Mouse (Mus musculus) MEL (cell line): Measurements from ENCODE around the gene Oaz2. TPM values are rescaled to one million over a fixed set of nuclear protein-coding genes. Genes with fewer than 3 reads are reported as not detected.

Source experiments
- DNase-seq: peaks from one replicate; pipeline ENCODE4 v3.0.0; 2011; ENCODE audit warnings: low read depth, low spot score
- H3K27ac ChIP-seq: 2 replicates; pipeline ENCODE4 v1.5.1; 2012; ENCODE audit warnings: low read depth, mild to moderate bottlenecking, control low read depth, low read length, moderate library complexity; ENCODE audit not compliant: control insufficient read depth
- H3K27me3 ChIP-seq, 2 experiments: fragments of 150-350 bp in 1 of 2; sonication (generic) in 1 of 2; 2 replicates each; pipeline ENCODE4 v1.6.1; 2012; ENCODE audit warnings: low read length in 2 of 2, mild to moderate bottlenecking in 2 of 2, improper control_type of control experiment in 1 of 2, moderate library complexity in 1 of 2; ENCODE audit not compliant: insufficient read depth in 2 of 2, control insufficient read depth in 1 of 2
- H3K36me3 ChIP-seq, 2 experiments: 2 replicates each; pipeline ENCODE4 v1.6.1; 2012 to 2014; ENCODE audit warnings: low read length in 2 of 2, improper control_type of control experiment in 1 of 2, inconsistent platforms in 1 of 2, mild to moderate bottlenecking in 1 of 2; ENCODE audit not compliant: insufficient read depth in 2 of 2, control insufficient read depth in 1 of 2
- H3K4me1 ChIP-seq, 2 experiments: fragments of 150-350 bp in 1 of 2; sonication (generic) in 1 of 2; 2 replicates each; pipeline ENCODE4 v1.6.1; 2012; ENCODE audit warnings: low read length in 2 of 2, improper control_type of control experiment in 1 of 2, mild to moderate bottlenecking in 1 of 2; ENCODE audit not compliant: insufficient read depth in 2 of 2, control insufficient read depth in 1 of 2
- H3K4me3 ChIP-seq, 2 experiments: fragments of 150-350 bp in 1 of 2; sonication (generic) in 1 of 2; 2 replicates each; pipeline ENCODE4 v1.5.1; 2012; ENCODE audit warnings: low read depth in 2 of 2, low read length in 2 of 2, mild to moderate bottlenecking in 2 of 2, moderate library complexity in 2 of 2, control low read depth in 1 of 2, improper control_type of control experiment in 1 of 2; ENCODE audit not compliant: control insufficient read depth in 1 of 2, insufficient read depth in 1 of 2
- H3K79me2 ChIP-seq: 2 replicates; pipeline ENCODE4 v1.6.1; 2012; ENCODE audit warnings: mild to moderate bottlenecking, low read length, moderate library complexity; ENCODE audit not compliant: control insufficient read depth, poor library complexity, insufficient read depth
- H3K9ac ChIP-seq: 2 replicates; pipeline ENCODE4 v1.6.1; 2012; ENCODE audit warnings: low read depth, mild to moderate bottlenecking, control low read depth, low read length, moderate library complexity; ENCODE audit not compliant: control insufficient read depth, poor library complexity, severe bottlenecking
- H3K9me3 ChIP-seq: fragments of 150-350 bp; sonication (generic); replicated peaks from 2 replicates; pipeline ENCODE4 v1.6.1; 2012; ENCODE audit warnings: mild to moderate bottlenecking, low read length, improper control_type of control experiment, moderate library complexity; ENCODE audit not compliant: insufficient read depth
- BHLHE40 ChIP-seq: IDR thresholded peaks from 2 replicates; pipeline ENCODE4 v1.6.1; 2012; ENCODE audit warnings: low read depth, mild to moderate bottlenecking, inconsistent platforms, low read length, improper control_type of control experiment, borderline replicate concordance
- CHD1 ChIP-seq: IDR thresholded peaks from 2 replicates; pipeline ENCODE4 v1.6.1; 2012; ENCODE audit warnings: low read depth, mild to moderate bottlenecking, inconsistent platforms, low read length, improper control_type of control experiment
- CHD2 ChIP-seq: IDR thresholded peaks from 2 replicates; pipeline ENCODE4 v1.6.1; 2011; ENCODE audit warnings: low read length, improper control_type of control experiment
- E2F4 ChIP-seq: IDR thresholded peaks from 2 replicates; pipeline ENCODE4 v1.6.1; 2011; ENCODE audit warnings: low read depth, low read length, improper control_type of control experiment, borderline replicate concordance
- EP300 ChIP-seq, 2 experiments: IDR thresholded peaks; 2 replicates each; pipeline ENCODE4 v1.6.1; 2011; ENCODE audit warnings: improper control_type of control experiment in 2 of 2, low read length in 2 of 2, low read depth in 1 of 2, mild to moderate bottlenecking in 1 of 2
- GATA1 ChIP-seq: IDR thresholded peaks from 2 replicates; pipeline ENCODE4 v1.6.1; 2011; ENCODE audit warnings: low read depth, low read length, improper control_type of control experiment
- HCFC1 ChIP-seq: IDR thresholded peaks from 2 replicates; pipeline ENCODE4 v1.6.1; 2012; ENCODE audit warnings: low read depth, mild to moderate bottlenecking, inconsistent platforms, low read length, improper control_type of control experiment, moderate library complexity
- KAT2A ChIP-seq: conservative IDR thresholded peaks from 2 replicates; pipeline ENCODE4 v1.6.1; 2012; ENCODE audit warnings: low read depth, low read length, improper control_type of control experiment, inconsistent platforms
- MAFK ChIP-seq: IDR thresholded peaks from 2 replicates; pipeline ENCODE4 v1.6.1; 2011; ENCODE audit warnings: low read depth, mild to moderate bottlenecking, low read length, improper control_type of control experiment, borderline replicate concordance
- MAX ChIP-seq: IDR thresholded peaks from 2 replicates; pipeline ENCODE4 v1.6.1; 2011; ENCODE audit warnings: low read length, improper control_type of control experiment
- MAZ ChIP-seq: IDR thresholded peaks from 2 replicates; pipeline ENCODE4 v1.6.1; 2012; ENCODE audit warnings: low read depth, mild to moderate bottlenecking, inconsistent platforms, low read length, improper control_type of control experiment
- MEF2A ChIP-seq: IDR thresholded peaks from 2 replicates; pipeline ENCODE4 v1.6.1; 2014; ENCODE audit warnings: low read depth, mild to moderate bottlenecking, inconsistent platforms, low read length, improper control_type of control experiment; ENCODE audit not compliant: poor library complexity, insufficient replicate concordance, severe bottlenecking; ENCODE audit errors: extremely low read depth
- NELFE ChIP-seq: IDR thresholded peaks from 2 replicates; pipeline ENCODE4 v1.6.1; 2011; ENCODE audit warnings: low read depth, low read length, improper control_type of control experiment
- NRF1 ChIP-seq: IDR thresholded peaks from 2 replicates; pipeline ENCODE4 v1.6.1; 2014; ENCODE audit warnings: low read depth, mild to moderate bottlenecking, inconsistent platforms, low read length, improper control_type of control experiment, moderate library complexity; ENCODE audit not compliant: poor library complexity, insufficient read depth, severe bottlenecking
- POLR2A ChIP-seq, 2 experiments: IDR thresholded peaks; 2 replicates each; pipeline ENCODE4 v1.6.1; 2011 to 2012; ENCODE audit warnings: low read length in 2 of 2, mild to moderate bottlenecking in 2 of 2, control low read depth in 1 of 2, improper control_type of control experiment in 1 of 2, low read depth in 1 of 2, moderate library complexity in 1 of 2; ENCODE audit not compliant: control insufficient read depth in 1 of 2, insufficient read depth in 1 of 2, poor library complexity in 1 of 2
- POLR2AphosphoS5 ChIP-seq: IDR thresholded peaks from 2 replicates; pipeline ENCODE4 v1.6.1; 2012; ENCODE audit warnings: low read depth, borderline replicate concordance, mild to moderate bottlenecking, inconsistent platforms, low read length, moderate library complexity, mixed read lengths
- RCOR1 ChIP-seq: IDR thresholded peaks from 2 replicates; pipeline ENCODE4 v1.6.1; 2012; ENCODE audit warnings: low read depth, mild to moderate bottlenecking, inconsistent platforms, low read length, improper control_type of control experiment
- USF1 ChIP-seq: IDR thresholded peaks from 2 replicates; pipeline ENCODE4 v1.6.1; 2014; ENCODE audit warnings: low read depth, mild to moderate bottlenecking, inconsistent platforms, low read length, improper control_type of control experiment, moderate library complexity
- USF2 ChIP-seq, 2 experiments: IDR thresholded peaks; 2 replicates each; pipeline ENCODE4 v1.6.1; 2011 to 2012; ENCODE audit warnings: improper control_type of control experiment in 2 of 2, low read length in 2 of 2, borderline replicate concordance in 1 of 2, inconsistent platforms in 1 of 2, low read depth in 1 of 2, mild to moderate bottlenecking in 1 of 2; ENCODE audit not compliant: insufficient read depth in 1 of 2
- ZNF384 ChIP-seq: IDR thresholded peaks from 2 replicates; pipeline ENCODE4 v1.6.1; 2012; ENCODE audit warnings: low read depth, mild to moderate bottlenecking, inconsistent platforms, low read length, improper control_type of control experiment
- polyA plus RNA-seq, 2 experiments: library from polyadenylated mRNA; stranded (reverse) in 1 of 2; unstranded in 1 of 2; fragments of >175 nt in 1 of 2; fragments of >200 nt in 1 of 2; gene quantifications; 2 replicates each; pipeline versions ENCODE4 v1.2.1 to v1.2.4; 2012; ENCODE audit warnings: low replicate concordance in 2 of 2, low read depth in 1 of 2; ENCODE audit not compliant: insufficient read length in 2 of 2, insufficient read depth in 1 of 2, missing spikeins in 1 of 2
- total RNA-seq: library from RNA; depleted of rRNA; stranded (reverse); fragments of 300-350 nt; gene quantifications from 2 replicates; pipeline ENCODE4 v1.2.3, GENCODE M21; 2012

Gene Oaz2
- total and polyA plus RNA-seq, 3 experiments, result 16.4 to 34.6 TPM; not detected in 1

GRCm38 (mm10) chr9:65680938-65681633 lies 13.3 kb downstream of the Oaz2 start:
- Histone ChIP-seq H3K9me3 (no peaks in the 10 kb centered on the region), H3K4me3 (no peak overlapping the region), H3K27ac (no peak overlapping the region), H3K36me3 (peaks cover 0 to 21% of the 10 kb centered on the region in 2 experiments; a peak in 2 of 4 replicates), H3K79me2 (peaks cover 2% of the 10 kb centered on the region; the same call in 1 of the 2 replicates), H3K27me3 (no peaks in the 10 kb centered on the region), H3K9ac (no peak overlapping the region), H3K4me1 (peaks cover 6 to 21% of the 10 kb centered on the region in 2 experiments; a peak in 2 of 4 replicates)
- DNase-seq, result no peak
- TF ChIP-seq POLR2A (IDR thresholded peaks at IDR 0.05; ENCODE audit: control insufficient read depth in 1 of 2, insufficient read depth in 1 of 2, low read depth in 1 of 2, low read length in 2 of 2, poor library complexity in 1 of 2), result no peak
- no peak for TF ChIP-seq MAZ
- no peak for TF ChIP-seq NRF1
- TF ChIP-seq HCFC1, result no peak
- no peak for TF ChIP-seq MEF2A
- TF ChIP-seq POLR2AphosphoS5, result no peak
- TF ChIP-seq E2F4, result no peak
- TF ChIP-seq EP300 (IDR thresholded peaks at IDR 0.05; ENCODE audit: low read depth in 1 of 2, low read length in 2 of 2), result no peak
- TF ChIP-seq KAT2A, result no peak
- no peak for TF ChIP-seq MAFK

- Histone ChIP-seq H3K4me1 (peaks cover 6 to 21% of the 10 kb centered on the region in 2 experiments; a peak in 2 of 4 replicates), H3K27ac (no peak overlapping the region), H3K27me3 (no peaks in the 10 kb centered on the region), H3K4me3 (no peak overlapping the region), H3K9ac (no peak overlapping the region), H3K36me3 (peaks cover 0 to 21% of the 10 kb centered on the region in 2 experiments; a peak in 3 of 4 replicates), H3K9me3 (no peaks in the 10 kb centered on the region), H3K79me2 (peaks cover 2% of the 10 kb centered on the region; the same call in 1 of the 2 replicates)
- no peak for DNase-seq
- TF ChIP-seq USF1 (no peak), MAX (no peak), NELFE (no peak), E2F4 (no peak), RCOR1 (no peak), KAT2A (no peak), BHLHE40 (no peak), NRF1 (no peak), CHD1 (no peak), ZNF384 (no peak), GATA1 (no peak), CHD2 (no peak), USF2 (IDR thresholded peaks at IDR 0.05; ENCODE audit: borderline replicate concordance in 1 of 2, insufficient read depth in 1 of 2, low read depth in 1 of 2, low read length in 2 of 2) (no peak), MAZ (no peak), HCFC1 (no peak)
These were observed 13.8 kb downstream of the Oaz2 start for GRCm38 (mm10) chr9:65681634-65681940.
